Mouse (Mus musculus) kidney, postnatal 14 days (tissue): ENCODE measurements at regions not wholly inside any gene's neighbourhood (a gene's known extent, or its start where the extent isn't known, plus 50 kb on each side); places are given as distances from the start of the nearest gene placed in this dataset.
A peak's percentile ranks its signal among the peaks of the same experiment; 100 is the strongest.

Experiments
- DNase-seq: peaks from one replicate; pipeline ENCODE4 v3.0.0; 2022; ENCODE audit warnings: mixed read lengths

GRCm38 (mm10) chr10:44631584-44631983, 103.3 kb upstream of the Prdm1 start:
- DNase-seq = no peak

DNA sequence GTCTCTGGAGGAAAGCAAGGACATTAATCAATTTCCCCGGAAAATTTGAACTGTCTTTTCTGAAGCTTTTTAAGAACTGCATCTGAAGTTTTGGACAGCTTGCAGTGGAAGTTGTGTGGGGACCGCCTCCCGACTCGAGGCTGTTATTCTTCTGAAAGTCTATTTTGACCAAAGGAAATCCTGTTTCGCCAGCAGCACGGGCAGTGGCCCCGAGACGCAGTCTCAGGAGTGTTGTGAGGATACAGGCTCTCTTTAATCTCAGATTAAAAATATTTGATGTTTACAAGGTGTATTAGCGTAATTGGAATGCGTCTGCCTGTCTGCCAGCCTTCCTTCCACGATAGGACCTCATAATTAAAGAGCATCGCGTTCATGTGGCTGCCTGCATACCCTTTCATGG, 102.2 kb upstream of the Prdm1 start:
- peak; percentile 52 for DNase-seq

DNA sequence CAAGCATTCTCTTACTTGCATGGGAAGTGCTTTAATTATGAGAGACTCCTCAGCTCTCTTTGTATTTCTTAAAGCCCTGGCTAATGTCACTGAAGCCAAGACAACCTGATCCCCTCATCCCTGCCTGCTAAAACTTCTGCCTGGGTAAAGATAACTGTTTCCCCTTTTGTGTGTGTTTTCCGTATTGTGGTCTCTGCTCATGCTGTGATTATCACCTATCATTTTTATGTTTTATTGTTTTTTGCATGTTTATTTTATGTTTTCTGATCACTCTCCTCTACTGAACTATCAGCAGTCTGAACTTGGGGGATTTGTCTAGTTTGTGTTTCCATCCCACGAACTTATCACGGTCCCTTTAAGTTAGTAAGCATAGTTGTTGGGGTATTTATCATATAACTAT, 100.1 kb upstream of the Prdm1 start:
- no peak for DNase-seq

DNA sequence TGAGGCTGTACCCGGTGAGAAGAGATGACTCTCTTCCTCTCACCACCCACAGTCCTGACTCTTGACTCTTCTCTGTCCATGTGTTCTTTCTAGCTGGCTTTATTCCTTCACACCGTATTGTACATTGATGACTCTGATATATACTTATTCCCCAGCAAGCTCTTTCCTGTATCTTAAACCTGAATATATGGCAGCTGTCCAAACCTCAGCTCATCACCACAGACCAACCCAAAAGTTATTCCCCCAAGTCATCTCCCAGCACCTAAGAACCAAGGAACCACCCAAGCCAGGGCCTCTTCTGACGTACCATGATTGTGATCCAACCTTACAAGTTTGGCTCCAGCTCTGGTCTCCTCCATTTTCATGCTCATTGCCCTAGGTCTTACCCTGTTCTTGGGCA, 99.1 kb upstream of the Prdm1 start:
- DNase-seq = no peak

DNA sequence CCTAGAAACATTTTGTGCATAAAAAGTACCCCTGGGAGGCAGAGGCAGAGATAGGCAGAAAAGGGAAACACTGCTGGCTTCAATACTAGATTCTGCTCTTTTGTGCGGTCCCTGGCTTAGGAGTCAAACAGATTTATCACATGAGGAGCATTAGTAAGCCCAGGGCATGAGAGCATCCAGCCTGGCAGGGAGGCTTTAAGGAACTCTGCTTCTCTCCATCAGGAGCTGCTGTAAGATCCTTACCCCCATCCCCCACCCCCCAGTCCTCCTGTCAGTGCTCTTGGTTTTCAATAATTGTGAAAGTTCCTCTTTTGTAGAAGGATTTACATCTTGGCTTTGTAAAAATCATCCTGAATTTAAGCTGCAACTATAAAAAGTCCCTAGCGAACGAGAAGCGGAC, 97.2 kb upstream of the Prdm1 start:
- DNase-seq = no peak

DNA sequence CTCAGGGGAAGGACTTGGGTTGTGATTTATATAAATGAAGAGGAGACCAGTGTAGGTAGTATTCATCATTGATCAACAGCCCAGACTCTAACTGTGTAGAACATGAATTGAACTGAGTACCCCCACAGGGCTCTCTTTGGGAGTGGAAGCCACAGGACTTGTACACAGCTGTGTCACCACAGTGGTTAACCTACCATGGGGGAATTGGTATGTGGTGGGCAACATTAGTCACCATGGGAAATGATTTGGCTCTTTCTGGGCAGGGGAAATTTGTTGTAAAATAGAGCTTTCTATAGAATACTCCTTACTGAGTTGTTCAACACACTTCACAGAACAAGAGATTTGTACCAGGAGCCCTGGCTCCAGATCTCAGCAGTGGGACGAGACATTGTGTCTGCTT, 87.3 kb upstream of the Prdm1 start:
- no peak for DNase-seq

DNA sequence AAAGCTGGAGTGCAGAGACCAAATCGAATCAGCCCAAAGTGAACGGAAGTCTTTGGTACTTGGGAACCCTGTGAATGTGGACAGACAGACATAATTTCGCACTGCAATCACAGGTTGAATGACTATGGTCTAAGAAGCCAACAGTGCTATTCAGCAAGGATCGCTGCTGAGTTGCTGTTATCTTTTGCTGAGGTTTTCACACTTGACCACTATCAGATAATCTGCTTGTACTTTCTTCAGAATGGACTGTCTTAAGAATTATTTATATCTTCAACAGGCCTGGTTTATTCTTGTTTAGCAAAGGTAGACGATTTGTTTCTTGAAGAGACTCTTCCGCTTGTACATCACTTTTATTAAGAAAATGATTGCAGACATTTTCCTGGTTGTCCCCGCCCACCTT, 84.3 kb upstream of the Prdm1 start:
- DNase-seq = no peak

DNA sequence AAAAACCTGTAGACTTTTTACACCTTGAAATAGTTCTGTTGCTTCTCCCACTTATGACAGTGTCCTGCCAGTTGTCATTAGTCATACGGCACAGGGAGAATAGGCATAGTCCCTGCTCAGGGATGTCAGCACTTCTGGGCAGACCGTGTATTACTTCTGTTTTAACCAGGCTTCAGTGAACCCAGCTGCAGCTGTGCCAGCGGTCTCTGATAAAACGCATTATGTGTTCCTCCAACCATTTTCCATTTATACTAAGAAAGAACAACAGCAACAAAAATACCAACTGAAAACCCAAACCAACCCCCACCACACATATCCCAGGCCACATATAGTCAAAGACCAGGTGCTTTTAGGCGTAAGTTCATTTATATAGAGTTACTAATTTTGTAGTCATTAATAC, 83.1 kb upstream of the Prdm1 start:
- no peak for DNase-seq

- DNase-seq = no peak
Measured at GRCm38 (mm10) chr10:44609187-44609586, 80.9 kb upstream of the Prdm1 start.

DNA sequence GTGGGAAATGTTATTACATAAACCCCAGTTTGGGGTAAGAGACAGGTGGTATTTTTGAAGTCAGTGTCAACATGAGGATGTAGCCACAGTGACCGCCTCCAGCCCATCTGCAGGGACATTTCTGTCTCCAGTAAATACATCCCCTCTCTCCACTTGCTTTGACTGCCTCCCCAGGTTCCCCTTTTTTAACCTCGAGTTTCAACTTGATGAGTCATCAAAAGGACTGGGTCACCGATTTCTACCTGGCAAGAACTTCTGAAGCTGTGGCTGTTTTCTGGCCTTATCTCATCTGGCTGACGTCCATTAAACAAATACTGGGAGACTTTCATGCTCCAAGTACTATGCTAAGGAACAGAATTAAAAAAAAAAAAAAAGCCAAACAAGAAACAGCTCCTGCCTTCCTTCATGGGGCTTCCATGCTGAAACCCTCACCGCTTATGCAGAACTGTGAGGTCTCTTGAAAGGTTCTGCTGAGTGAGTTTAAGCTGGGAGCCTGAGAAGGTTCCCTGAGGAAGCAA, 79.1 kb upstream of the Prdm1 start:
- DNase-seq = no peak

GRCm38 (mm10) chr10:44604512-44604911, 76.2 kb upstream of the Prdm1 start:
- no peak for DNase-seq

DNA sequence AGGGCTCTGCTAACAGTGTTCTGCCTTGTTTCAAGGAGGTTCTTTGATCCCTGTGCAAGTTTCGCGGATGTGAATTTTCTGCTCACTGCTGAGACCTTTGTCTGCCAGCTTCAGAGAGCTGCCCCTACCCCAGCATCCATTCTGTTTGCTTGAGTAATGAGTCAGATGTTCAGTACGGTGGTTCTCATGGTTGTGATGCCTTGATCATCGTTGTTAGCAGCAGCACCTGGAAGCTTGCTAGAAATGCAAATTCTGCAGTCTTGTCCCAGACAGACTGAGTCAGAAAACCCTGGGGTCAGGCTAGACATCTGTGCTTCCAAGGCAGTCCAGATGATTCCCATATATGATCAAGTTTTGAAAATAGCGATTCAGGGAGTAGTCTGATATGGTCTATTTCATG, 75.2 kb upstream of the Prdm1 start:
- no peak for DNase-seq

- no peak for DNase-seq
Measured at GRCm38 (mm10) chr10:44601550-44601949, 73.2 kb upstream of the Prdm1 start.

- DNase-seq = no peak
Measured at GRCm38 (mm10) chr10:44599964-44600334, 71.6 kb upstream of the Prdm1 start.

DNA sequence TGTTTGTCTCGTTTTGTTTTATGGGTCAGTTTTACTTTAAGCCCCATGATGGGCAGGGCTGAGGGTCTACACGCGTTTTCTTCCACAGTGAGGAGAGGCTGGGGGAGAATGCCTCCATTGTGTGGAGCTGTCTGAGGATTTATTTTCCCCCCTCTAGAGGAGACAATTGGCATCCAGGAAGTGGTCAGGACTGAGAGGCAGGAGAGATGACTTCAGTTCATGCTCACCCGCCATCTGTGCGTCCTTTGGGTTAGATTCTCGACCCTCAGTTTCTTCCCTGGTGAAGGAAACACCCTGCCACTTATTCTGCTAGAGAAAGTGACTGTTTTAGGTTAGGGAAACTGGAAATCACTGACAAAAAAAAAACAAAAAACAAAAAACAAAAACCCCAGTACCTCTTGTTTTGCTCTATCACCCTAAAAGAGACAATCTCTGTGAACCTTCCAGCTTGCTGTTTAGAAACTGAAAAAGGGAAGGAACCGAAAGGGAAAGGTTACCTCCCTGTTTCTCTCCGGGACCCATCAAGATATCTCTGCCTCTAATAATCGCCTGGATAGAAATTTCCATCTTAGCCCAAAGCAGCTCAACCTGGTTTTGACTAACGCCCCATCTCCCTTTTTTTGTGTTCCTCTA, 71.1 kb upstream of the Prdm1 start:
- no peak for DNase-seq

DNA sequence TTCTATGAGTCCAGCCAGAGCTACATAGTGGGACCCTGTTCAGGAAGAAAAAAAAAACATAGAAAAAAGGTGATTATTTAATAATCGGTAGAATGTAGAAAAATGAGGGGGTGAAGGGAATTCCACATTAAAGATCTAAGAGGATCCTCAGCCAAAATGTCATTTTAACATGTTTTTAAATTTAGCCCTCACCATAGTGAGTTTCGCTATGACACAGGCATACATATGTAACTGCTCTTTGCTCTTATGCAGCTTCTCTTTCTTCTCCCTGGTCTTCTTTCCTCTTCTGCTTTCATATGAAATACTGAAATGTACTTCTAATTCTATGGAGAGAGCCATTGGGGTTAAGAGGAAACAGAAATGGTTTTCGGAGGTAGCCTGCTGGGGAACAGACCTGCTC, 70.3 kb upstream of the Prdm1 start:
- DNase-seq = no peak

GRCm38 (mm10) chr10:44595932-44596331, 67.6 kb upstream of the Prdm1 start:
- no peak for DNase-seq

DNA sequence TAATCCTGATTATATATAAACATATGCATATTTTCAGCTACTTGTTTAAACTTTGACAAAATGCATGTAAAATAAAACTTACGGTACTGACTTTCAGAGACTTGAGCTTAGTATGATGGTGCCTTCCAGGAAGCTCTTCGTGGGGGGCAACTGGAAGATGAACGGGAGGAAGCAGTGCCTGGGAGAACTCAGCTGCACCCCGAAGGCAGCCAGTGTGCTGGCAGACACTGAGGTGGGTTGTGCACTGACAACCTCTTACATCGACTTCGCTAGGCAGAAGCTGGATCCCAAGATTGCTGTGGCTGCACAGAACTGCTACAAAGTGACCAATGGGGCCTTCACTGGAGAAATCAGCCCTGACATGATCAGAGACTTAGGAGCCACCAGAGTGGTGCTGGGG, 61.5 kb upstream of the Prdm1 start:
- no peak for DNase-seq

DNA sequence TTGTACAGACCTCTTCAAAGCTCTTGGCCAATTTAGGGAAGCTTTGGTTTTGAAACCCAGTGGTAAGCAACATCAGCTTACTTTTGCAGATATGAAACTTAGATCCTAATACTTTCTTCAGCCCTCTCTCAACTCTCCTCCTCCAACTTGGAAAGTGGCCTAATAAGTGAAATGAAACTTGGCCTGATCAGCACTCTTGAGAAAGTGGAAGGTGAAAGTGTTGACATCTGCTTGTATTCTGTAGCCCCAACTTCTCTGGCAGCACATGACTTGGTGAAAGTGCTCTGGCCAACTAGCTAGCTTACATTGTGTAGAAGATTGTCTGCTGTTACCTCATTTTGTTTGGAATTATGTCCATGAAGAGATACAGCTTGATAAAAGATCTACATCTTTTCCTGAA, 61.1 kb upstream of the Prdm1 start:
- no peak for DNase-seq

DNA sequence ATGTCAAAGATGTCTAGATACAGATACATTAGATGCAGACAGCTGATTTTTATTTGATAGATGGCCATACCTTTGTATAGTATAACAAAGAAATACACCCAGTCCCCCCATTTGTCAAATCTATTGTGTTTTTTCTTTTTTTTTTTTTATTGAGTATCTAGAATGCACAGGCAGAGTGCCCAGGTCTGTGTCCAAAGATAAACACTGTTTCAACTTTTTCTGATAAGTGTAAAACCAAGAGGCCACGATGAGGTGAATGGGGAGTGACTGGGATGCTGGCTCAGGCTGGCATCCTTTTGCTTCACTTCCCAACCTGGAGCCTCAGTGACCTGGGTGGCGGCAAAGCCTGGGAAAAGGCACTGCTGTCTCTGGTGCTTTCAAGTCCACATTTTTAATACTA, 54.4 kb upstream of the Prdm1 start:
- DNase-seq = no peak
